Mouse (Mus musculus): Measurements from ENCODE around the gene Zdhhc14. TPM values are rescaled to one million over a fixed set of nuclear protein-coding genes. Genes with fewer than 3 reads are reported as not detected.

Zdhhc14 gene
- polyA plus RNA-seq, 1 experiment from 2014 or later: 2.6 TPM

DNA sequence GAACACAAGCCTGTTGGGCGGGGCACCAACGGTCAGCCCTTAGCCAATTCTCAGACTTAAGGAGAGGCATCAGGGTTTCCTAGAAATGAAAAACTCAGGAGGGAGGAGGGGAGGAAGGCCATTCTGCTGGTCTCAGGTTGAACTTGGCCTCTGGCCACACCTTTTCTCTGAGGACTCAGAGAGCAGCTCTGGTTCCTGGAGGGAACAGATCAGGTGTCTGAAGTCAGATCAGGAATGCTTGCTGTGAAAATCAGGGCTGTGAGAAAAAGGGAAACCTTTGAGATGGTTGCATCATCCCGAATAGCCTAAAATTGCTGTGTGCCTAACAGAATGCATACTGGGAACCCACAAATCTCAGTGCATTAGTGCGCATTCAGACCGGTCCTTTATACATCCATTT lies 135.3 kb downstream of the Zdhhc14 start:
- no peak overlapping the region for H3K4me2 ChIP-seq (ENCODE audit: low read length)
- no peaks in the 10 kb centered on the region for H3K27me3 ChIP-seq (replicated peaks; ENCODE audit: control insufficient read depth, insufficient read depth, low read length)
- ATAC-seq (replicated peaks; ENCODE audit: low FRiP score, low TSS enrichment, low read depth): no peak
- H3K9ac ChIP-seq (ENCODE audit: low read length): no peak overlapping the region
- H3K36me3 ChIP-seq (ENCODE audit: control insufficient read depth, insufficient read depth, low read length): no peaks in the 10 kb centered on the region
- H3K27ac ChIP-seq (ENCODE audit: low read depth): no peak overlapping the region
- no peaks in the 10 kb centered on the region for H3K4me1 ChIP-seq (replicated peaks; ENCODE audit: control insufficient read depth, insufficient read depth, low read length)
- H3K4me3 ChIP-seq (ENCODE audit: low read depth, low read length): no peak overlapping the region
- WGBS: 92% methylated on average over 5 of the region's 5 CpGs
- H3K9me3 ChIP-seq (ENCODE audit: control insufficient read depth, low read length): no peaks in the 10 kb centered on the region
- DNase-seq (ENCODE audit: low spot score): no peak

DNA sequence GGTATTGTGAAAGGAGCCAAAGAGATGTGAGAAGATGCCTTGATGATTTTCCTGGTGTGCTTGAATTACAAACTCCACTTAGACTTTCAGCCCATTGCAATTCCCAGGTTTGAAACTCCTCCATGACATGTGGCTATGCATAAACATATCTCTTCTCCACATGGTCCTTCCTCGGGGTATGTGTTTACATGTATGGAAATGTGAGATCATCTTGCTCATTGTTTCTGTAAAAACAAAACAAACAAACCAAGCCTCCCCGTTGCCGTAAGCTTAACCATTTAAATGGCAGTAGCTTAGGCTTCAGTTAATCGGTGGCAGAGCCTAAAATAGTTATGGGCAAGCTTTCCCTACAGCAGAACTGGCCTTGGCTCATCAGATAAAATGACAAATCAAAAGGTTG lies 137.3 kb downstream of the Zdhhc14 start:
- Histone ChIP-seq H3K36me3 (ENCODE audit: control insufficient read depth, insufficient read depth, low read length) (no peaks in the 10 kb centered on the region), H3K4me1 (replicated peaks; ENCODE audit: control insufficient read depth, insufficient read depth, low read length) (no peaks in the 10 kb centered on the region), H3K9ac (ENCODE audit: low read length) (no peak overlapping the region), H3K27me3 (replicated peaks; ENCODE audit: control insufficient read depth, insufficient read depth, low read length) (no peaks in the 10 kb centered on the region), H3K27ac (ENCODE audit: low read depth) (no peak overlapping the region), H3K9me3 (ENCODE audit: control insufficient read depth, low read length) (no peaks in the 10 kb centered on the region), H3K4me3 (ENCODE audit: low read depth, low read length) (no peak overlapping the region), H3K4me2 (ENCODE audit: low read length) (no peak overlapping the region)
- DNase-seq (ENCODE audit: low spot score) (no peak), ATAC-seq (replicated peaks; ENCODE audit: low FRiP score, low TSS enrichment, low read depth) (no peak)
- WGBS: 57% methylated on average over 4 of the region's 4 CpGs

DNA sequence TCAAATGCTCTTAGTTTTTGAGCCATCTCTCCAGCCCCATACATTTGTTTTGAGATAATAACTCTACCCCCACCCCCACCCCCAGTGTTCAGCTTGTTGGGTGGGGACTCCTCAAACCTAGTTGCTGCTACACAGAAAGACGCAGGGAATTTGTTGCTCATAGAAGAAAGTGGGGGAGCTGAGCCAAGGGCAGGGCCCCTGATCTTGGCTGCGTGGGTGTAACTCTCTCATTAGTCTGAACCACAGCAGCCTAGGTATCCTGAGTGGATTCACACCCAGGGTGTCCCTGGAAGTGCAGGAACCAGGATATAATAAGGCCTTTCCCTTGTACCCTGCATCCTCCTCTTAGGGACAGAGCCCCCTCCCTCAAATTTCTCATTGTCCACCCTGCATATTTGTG lies 142.9 kb downstream of the Zdhhc14 start:
- 77% methylated on average over 2 of the region's 2 CpGs for WGBS
- Histone ChIP-seq H3K4me3 (ENCODE audit: low read depth, low read length) (no peak overlapping the region), H3K4me2 (ENCODE audit: low read length) (no peak overlapping the region), H3K27ac (ENCODE audit: low read depth) (no peak overlapping the region), H3K4me1 (replicated peaks; ENCODE audit: control insufficient read depth, insufficient read depth, low read length) (no peaks in the 10 kb centered on the region), H3K27me3 (replicated peaks; ENCODE audit: control insufficient read depth, insufficient read depth, low read length) (no peaks in the 10 kb centered on the region), H3K9me3 (ENCODE audit: control insufficient read depth, low read length) (no peaks in the 10 kb centered on the region), H3K36me3 (ENCODE audit: control insufficient read depth, insufficient read depth, low read length) (no peaks in the 10 kb centered on the region), H3K9ac (ENCODE audit: low read length) (no peak overlapping the region)
- ATAC-seq (replicated peaks; ENCODE audit: low FRiP score, low TSS enrichment, low read depth): no peak
- DNase-seq (ENCODE audit: low spot score): no peak

DNA sequence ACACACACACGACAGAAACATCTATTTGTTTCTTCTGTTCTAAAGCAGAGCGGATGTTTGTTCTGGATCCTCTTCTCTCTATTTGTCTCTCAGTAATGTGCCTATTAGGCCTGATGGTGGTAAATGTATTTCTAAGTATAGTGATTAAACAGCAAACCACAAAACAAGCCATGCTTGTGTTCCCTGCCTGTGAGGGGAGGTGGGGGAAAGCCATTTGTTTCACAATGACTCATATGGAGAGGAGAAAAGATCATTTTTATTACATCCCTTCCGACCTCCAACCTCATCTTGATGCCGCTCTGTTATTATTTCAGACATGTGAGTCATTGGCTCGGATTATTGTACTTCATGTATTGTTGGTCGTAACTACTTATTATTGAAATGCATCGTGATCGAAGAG lies 149.1 kb downstream of the Zdhhc14 start:
- ATAC-seq (replicated peaks; ENCODE audit: low FRiP score, low TSS enrichment, low read depth) (no peak), DNase-seq (ENCODE audit: low spot score) (no peak)
- WGBS: 85% methylated on average over 8 of the region's 8 CpGs
- no peaks in the 10 kb centered on the region for H3K36me3 ChIP-seq (ENCODE audit: control insufficient read depth, insufficient read depth, low read length)
- no peaks in the 10 kb centered on the region for H3K27me3 ChIP-seq (replicated peaks; ENCODE audit: control insufficient read depth, insufficient read depth, low read length)
- no peaks in the 10 kb centered on the region for H3K4me1 ChIP-seq (replicated peaks; ENCODE audit: control insufficient read depth, insufficient read depth, low read length)
- H3K9me3 ChIP-seq (ENCODE audit: control insufficient read depth, low read length): no peaks in the 10 kb centered on the region
- H3K27ac ChIP-seq (ENCODE audit: low read depth): no peak overlapping the region
- H3K9ac ChIP-seq (ENCODE audit: low read length): no peak overlapping the region
- no peak overlapping the region for H3K4me2 ChIP-seq (ENCODE audit: low read length)
- H3K4me3 ChIP-seq (ENCODE audit: low read depth, low read length): no peak overlapping the region

DNA sequence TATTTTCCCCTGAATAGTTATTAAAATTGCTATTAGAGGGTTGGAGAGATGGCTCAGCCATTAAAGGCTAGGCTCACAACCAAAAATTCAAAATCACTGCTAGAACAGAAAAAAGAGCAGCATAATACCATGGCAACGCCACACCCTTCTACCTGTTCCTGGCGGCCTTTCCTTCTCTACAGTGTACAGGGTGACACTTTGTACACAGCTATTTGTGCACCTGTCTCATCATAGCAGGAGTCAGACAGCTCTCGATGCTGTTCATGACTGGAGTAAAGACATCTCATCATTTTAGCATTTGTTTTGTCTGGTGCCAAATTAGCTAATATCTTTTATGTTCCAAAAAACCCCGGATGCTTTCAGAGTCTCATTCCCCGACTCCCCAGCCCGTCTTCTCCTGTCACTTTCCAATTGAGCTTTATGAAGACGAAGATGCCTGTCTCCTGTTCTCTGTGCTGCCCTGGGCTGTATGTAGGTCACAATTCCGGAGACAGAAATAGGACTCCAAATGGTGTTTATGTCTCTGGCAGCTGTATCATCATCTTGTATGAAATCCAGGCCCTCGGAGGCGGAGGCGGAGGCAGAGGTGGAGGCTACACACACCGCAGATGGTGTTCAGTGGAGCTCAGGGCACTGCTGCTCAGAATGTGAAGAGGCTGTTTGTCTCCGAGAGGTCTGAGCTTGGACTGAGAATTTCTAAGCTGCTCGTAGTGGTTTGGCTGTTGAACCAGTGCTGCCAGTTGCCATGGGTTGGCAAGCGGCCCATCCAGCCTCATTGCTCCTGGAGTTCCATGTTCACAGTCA lies 150.8 kb downstream of the Zdhhc14 start:
- Histone ChIP-seq H3K4me3 (ENCODE audit: low read depth, low read length) (no peak overlapping the region), H3K9me3 (ENCODE audit: control insufficient read depth, low read length) (no peaks in the 10 kb centered on the region), H3K36me3 (ENCODE audit: control insufficient read depth, insufficient read depth, low read length) (no peaks in the 10 kb centered on the region), H3K27ac (ENCODE audit: low read depth) (no peak overlapping the region), H3K4me2 (ENCODE audit: low read length) (no peak overlapping the region), H3K4me1 (replicated peaks; ENCODE audit: control insufficient read depth, insufficient read depth, low read length) (no peaks in the 10 kb centered on the region), H3K9ac (ENCODE audit: low read length) (no peak overlapping the region), H3K27me3 (replicated peaks; ENCODE audit: control insufficient read depth, insufficient read depth, low read length) (no peaks in the 10 kb centered on the region)
- DNase-seq (ENCODE audit: low spot score) (no peak), ATAC-seq (replicated peaks; ENCODE audit: low FRiP score, low TSS enrichment, low read depth) (no peak)
- WGBS: 48% methylated on average over 15 of the region's 15 CpGs

DNA sequence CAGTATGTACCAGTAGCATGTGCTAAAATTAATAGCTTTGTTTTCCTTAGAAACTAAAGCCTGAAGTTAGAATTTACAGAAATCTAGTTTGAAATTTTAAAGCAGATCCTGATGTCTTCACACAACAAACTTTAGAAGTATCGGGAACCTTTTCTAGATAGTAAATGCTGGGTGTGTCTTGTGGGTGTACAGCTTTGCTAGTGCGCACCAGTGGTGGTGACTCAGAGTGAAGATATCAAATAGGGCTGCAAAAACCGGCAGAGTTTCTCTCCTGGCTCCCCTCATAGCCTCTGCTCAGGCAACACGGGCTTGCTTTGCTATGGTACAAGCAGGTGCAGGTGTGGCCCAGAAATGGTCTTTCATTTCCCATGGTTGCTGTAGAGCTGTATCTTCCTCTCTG lies 157.8 kb downstream of the Zdhhc14 start:
- Histone ChIP-seq H3K4me2 (ENCODE audit: low read length) (no peak overlapping the region), H3K4me1 (replicated peaks; ENCODE audit: control insufficient read depth, insufficient read depth, low read length) (no peaks in the 10 kb centered on the region), H3K9ac (ENCODE audit: low read length) (no peak overlapping the region), H3K36me3 (ENCODE audit: control insufficient read depth, insufficient read depth, low read length) (no peaks in the 10 kb centered on the region), H3K27me3 (replicated peaks; ENCODE audit: control insufficient read depth, insufficient read depth, low read length) (no peaks in the 10 kb centered on the region), H3K4me3 (ENCODE audit: low read depth, low read length) (no peak overlapping the region), H3K9me3 (ENCODE audit: control insufficient read depth, low read length) (no peaks in the 10 kb centered on the region), H3K27ac (ENCODE audit: low read depth) (no peak overlapping the region)
- ATAC-seq (replicated peaks; ENCODE audit: low FRiP score, low TSS enrichment, low read depth): no peak
- 86% methylated on average over 4 of the region's 4 CpGs for WGBS
- DNase-seq (ENCODE audit: low spot score): no peak

DNA sequence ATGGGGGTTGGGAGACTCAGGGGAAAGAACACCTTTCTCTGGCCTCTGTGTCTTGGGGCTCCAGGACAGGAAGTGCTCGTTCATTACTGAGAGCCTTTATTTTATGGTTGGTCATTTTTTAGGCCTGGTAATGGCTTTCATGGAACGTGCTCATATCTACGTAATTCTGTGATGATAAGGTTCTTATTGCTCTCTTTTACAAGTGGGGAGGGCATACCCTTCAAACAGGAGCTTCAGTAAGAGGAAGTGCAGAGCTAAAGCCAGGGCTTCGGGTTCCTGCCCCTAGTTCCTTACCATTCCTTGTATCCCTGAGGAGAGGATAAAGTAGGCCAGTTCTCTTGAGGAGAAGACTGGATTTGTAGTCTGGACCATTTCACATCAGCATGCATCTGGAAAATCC lies 158.3 kb downstream of the Zdhhc14 start:
- ATAC-seq (replicated peaks; ENCODE audit: low FRiP score, low TSS enrichment, low read depth): no peak
- H3K4me2 ChIP-seq (ENCODE audit: low read length): no peak overlapping the region
- no peak overlapping the region for H3K9ac ChIP-seq (ENCODE audit: low read length)
- no peak overlapping the region for H3K27ac ChIP-seq (ENCODE audit: low read depth)
- H3K27me3 ChIP-seq (replicated peaks; ENCODE audit: control insufficient read depth, insufficient read depth, low read length): no peaks in the 10 kb centered on the region
- no peaks in the 10 kb centered on the region for H3K9me3 ChIP-seq (ENCODE audit: control insufficient read depth, low read length)
- H3K4me1 ChIP-seq (replicated peaks; ENCODE audit: control insufficient read depth, insufficient read depth, low read length): no peaks in the 10 kb centered on the region
- no peak overlapping the region for H3K4me3 ChIP-seq (ENCODE audit: low read depth, low read length)
- H3K36me3 ChIP-seq (ENCODE audit: control insufficient read depth, insufficient read depth, low read length): no peaks in the 10 kb centered on the region
- no peak for DNase-seq (ENCODE audit: low spot score)
- 60% methylated on average over 4 of the region's 4 CpGs for WGBS

DNA sequence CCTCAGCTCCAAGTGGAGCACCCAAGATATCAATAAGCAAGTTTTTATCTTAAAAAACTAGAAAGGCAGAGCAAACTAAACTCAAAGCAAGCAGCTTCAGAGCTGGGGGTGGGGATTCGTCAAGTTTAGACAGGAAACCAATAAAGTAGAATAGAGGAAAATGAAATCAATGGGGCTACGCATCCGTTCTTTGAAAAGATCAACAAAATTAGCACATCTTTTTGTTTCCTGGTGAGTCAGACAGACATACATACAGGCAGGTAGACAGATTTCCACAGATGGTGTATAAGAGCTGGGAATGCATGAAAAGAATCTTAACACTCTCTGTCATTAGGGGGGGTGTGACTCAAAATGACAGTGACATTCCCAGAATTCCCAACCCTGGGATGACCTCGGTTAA lies 159.2 kb downstream of the Zdhhc14 start:
- H3K9me3 ChIP-seq (ENCODE audit: control insufficient read depth, low read length): no peaks in the 10 kb centered on the region
- no peaks in the 10 kb centered on the region for H3K27me3 ChIP-seq (replicated peaks; ENCODE audit: control insufficient read depth, insufficient read depth, low read length)
- ATAC-seq (replicated peaks; ENCODE audit: low FRiP score, low TSS enrichment, low read depth) (no peak), DNase-seq (ENCODE audit: low spot score) (no peak)
- H3K27ac ChIP-seq (ENCODE audit: low read depth): no peak overlapping the region
- H3K4me1 ChIP-seq (replicated peaks; ENCODE audit: control insufficient read depth, insufficient read depth, low read length): no peaks in the 10 kb centered on the region
- H3K9ac ChIP-seq (ENCODE audit: low read length): no peak overlapping the region
- no peak overlapping the region for H3K4me3 ChIP-seq (ENCODE audit: low read depth, low read length)
- H3K4me2 ChIP-seq (ENCODE audit: low read length): no peak overlapping the region
- WGBS: 76% methylated on average over 4 of the region's 4 CpGs
- H3K36me3 ChIP-seq (ENCODE audit: control insufficient read depth, insufficient read depth, low read length): no peaks in the 10 kb centered on the region

DNA sequence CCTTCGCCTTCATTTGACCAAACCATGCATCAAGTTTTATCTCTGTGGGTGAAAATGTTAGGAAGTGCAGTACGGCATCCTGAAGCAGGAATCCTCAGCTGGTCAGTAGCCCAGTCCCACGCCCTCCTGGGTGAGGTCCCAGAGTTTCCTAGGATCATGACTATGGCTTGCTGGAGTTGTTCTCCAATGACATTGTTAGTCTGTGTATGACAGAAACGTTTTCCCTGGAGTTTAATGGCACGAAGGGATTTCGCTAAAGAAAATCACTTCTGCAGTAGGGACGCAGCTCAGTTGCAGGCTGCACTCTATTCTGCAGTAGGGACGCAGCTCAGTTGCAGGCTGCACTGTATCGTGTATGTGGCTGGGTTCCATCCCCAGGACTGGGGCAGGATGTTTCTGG lies 161.6 kb downstream of the Zdhhc14 start:
- WGBS: 79% methylated on average over 9 of the region's 9 CpGs

More for the DNA sequence above, 161.6 kb downstream of the Zdhhc14 start:
- ATAC-seq (replicated peaks; ENCODE audit: low FRiP score, low TSS enrichment, low read depth): no peak
- Histone ChIP-seq H3K4me3 (ENCODE audit: low read depth, low read length) (no peak overlapping the region), H3K4me2 (ENCODE audit: low read length) (no peak overlapping the region), H3K27ac (ENCODE audit: low read depth) (no peak overlapping the region), H3K4me1 (replicated peaks; ENCODE audit: control insufficient read depth, insufficient read depth, low read length) (no peaks in the 10 kb centered on the region), H3K36me3 (ENCODE audit: control insufficient read depth, insufficient read depth, low read length) (no peaks in the 10 kb centered on the region), H3K27me3 (replicated peaks; ENCODE audit: control insufficient read depth, insufficient read depth, low read length) (no peaks in the 10 kb centered on the region), H3K9ac (ENCODE audit: low read length) (no peak overlapping the region), H3K9me3 (ENCODE audit: control insufficient read depth, low read length) (no peaks in the 10 kb centered on the region)
- no peak for DNase-seq (ENCODE audit: low spot score)
